Mouse (Mus musculus) frontal cortex, postnatal 14 days (tissue): Measurements from ENCODE around the gene Cntn2.
A peak's percentile ranks its signal among the peaks of the same experiment; 100 is the strongest.
"Not testable (repeated sequence)": the region's sequence is repeated elsewhere in the genome, so short reads cannot be mapped to it uniquely, and the experiment has no call there.

Source experiments
- DNase-seq, 2 experiments: peaks; one replicate each; pipeline ENCODE4 v3.0.0; 2022; ENCODE audit warnings: low spot score in 2 of 2

Gene Cntn2

GRCm38 (mm10) chr1:132511521-132511920 is 31.5 kb downstream of the Cntn2 start:
- no peak for DNase-seq

- no peak for DNase-seq
Observed at GRCm38 (mm10) chr1:132509771-132510170, 33.3 kb downstream of the Cntn2 start.

- no peak for DNase-seq
Observed at GRCm38 (mm10) chr1:132506656-132507055, 36.4 kb downstream of the Cntn2 start.

- no peak for DNase-seq
Observed at GRCm38 (mm10) chr1:132506058-132506457, 37.0 kb downstream of the Cntn2 start, which contains the start of gene Tmem81. Gene Tmem81, plus strand, starts transcription at chr1:132506230.

GRCm38 (mm10) chr1:132505155-132505554 is 37.9 kb downstream of the Cntn2 start:
- no peak for DNase-seq

GRCm38 (mm10) chr1:132500535-132500934 is 42.5 kb downstream of the Cntn2 start:
- no peak for DNase-seq

- no peak for DNase-seq
Observed at GRCm38 (mm10) chr1:132483759-132484158, 59.3 kb downstream of the Cntn2 start.

GRCm38 (mm10) chr1:132483234-132483633 is 59.8 kb downstream of the Cntn2 start:
- DNase-seq, result no peak

- DNase-seq, result no peak
Observed at GRCm38 (mm10) chr1:132481619-132482018, 61.4 kb downstream of the Cntn2 start.

GRCm38 (mm10) chr1:132479438-132479837 is 63.6 kb downstream of the Cntn2 start:
- no peak for DNase-seq

- DNase-seq, result peak; percentile 76 to 78
Observed at GRCm38 (mm10) chr1:132476928-132477691, 65.9 kb downstream of the Cntn2 start, which contains the start of gene Rbbp5. Gene Rbbp5, plus strand, starts transcription at chr1:132477365.

- no peak for DNase-seq
Observed at GRCm38 (mm10) chr1:132476575-132476927, 66.5 kb downstream of the Cntn2 start.

GRCm38 (mm10) chr1:132474496-132474895 is 68.6 kb downstream of the Cntn2 start:
- DNase-seq, result no peak

- DNase-seq, result no peak
Observed at GRCm38 (mm10) chr1:132472537-132472936, 70.5 kb downstream of the Cntn2 start.

- DNase-seq, result no peak
Observed at GRCm38 (mm10) chr1:132471499-132471898, 71.6 kb downstream of the Cntn2 start.

- DNase-seq, result no peak
Observed at GRCm38 (mm10) chr1:132471032-132471431, 72.0 kb downstream of the Cntn2 start.

- not testable (repeated sequence) for DNase-seq
Observed at GRCm38 (mm10) chr1:132470031-132470430, 73.0 kb downstream of the Cntn2 start.

- no peak for DNase-seq
Observed at GRCm38 (mm10) chr1:132469519-132469918, 73.5 kb downstream of the Cntn2 start.

- no peak for DNase-seq
Observed at GRCm38 (mm10) chr1:132468926-132469325, 74.1 kb downstream of the Cntn2 start.

GRCm38 (mm10) chr1:132464651-132465050 is 78.4 kb downstream of the Cntn2 start:
- DNase-seq, result no peak
